Mouse (Mus musculus) hindbrain, embryonic 14.5 days (tissue): ENCODE results near the gene Esrrg. TPM values are rescaled to one million over a fixed set of nuclear protein-coding genes. Genes with fewer than 3 reads are reported as not detected.

Experiments used
- ATAC-seq: fragments of 200-750 bp; cut with Nextera tagmentation; 2 replicates; pipeline ENCODE4 v1.8.0; 2017; ENCODE audit warnings: moderate number of reproducible peaks, mild to moderate bottlenecking, moderate TSS enrichment, moderate library complexity; ENCODE audit not compliant: low FRiP score
- DNase-seq: peaks from one replicate; pipeline ENCODE4 v3.0.0-alpha.2; 2015; ENCODE audit warnings: low spot score
- H3K27ac ChIP-seq: fragments of 300-500 bp; sonication (generic); 2 replicates; pipeline ENCODE4 v1.5.1; 2014; ENCODE audit warnings: mild to moderate bottlenecking, moderate library complexity
- H3K27me3 ChIP-seq: fragments of 300-500 bp; sonication (generic); 2 replicates; pipeline ENCODE4 v1.6.1; 2014; ENCODE audit warnings: mild to moderate bottlenecking, low read length, mixed read lengths; ENCODE audit not compliant: control insufficient read depth, insufficient read depth
- H3K36me3 ChIP-seq: fragments of 300-500 bp; sonication (generic); replicated peaks from 2 replicates; pipeline ENCODE4 v1.6.1; 2014; ENCODE audit not compliant: control insufficient read depth, insufficient read depth
- H3K4me1 ChIP-seq: fragments of 300-500 bp; sonication (generic); replicated peaks from 2 replicates; pipeline ENCODE4 v1.6.1; 2014; ENCODE audit warnings: antibody characterized with exemption, low read length, mixed read lengths; ENCODE audit not compliant: control insufficient read depth, insufficient read depth
- H3K4me2 ChIP-seq: fragments of 300-500 bp; sonication (generic); replicated peaks from 2 replicates; pipeline ENCODE4 v1.6.1; 2014; ENCODE audit warnings: mild to moderate bottlenecking, moderate library complexity
- H3K4me3 ChIP-seq: fragments of 300-500 bp; sonication (generic); replicated peaks from 2 replicates; pipeline ENCODE4 v1.5.1; 2014; ENCODE audit warnings: mild to moderate bottlenecking, low read length
- H3K9ac ChIP-seq: fragments of 300-500 bp; sonication (generic); 2 replicates; pipeline ENCODE4 v1.6.1; 2014
- H3K9me3 ChIP-seq: fragments of 300-500 bp; sonication (generic); 2 replicates; pipeline ENCODE4 v1.6.1; 2016; ENCODE audit warnings: low read length; ENCODE audit not compliant: control insufficient read depth
- WGBS: fragments of 180-500 bp; shearing (Covaris S2); extraction: QIAGEN DNeasy Blood & Tissue Kit; methylation state at CpG from one replicate; pipeline ENCODE4 v1.1.7; 2014; 5-methylcytosine and 5-hydroxymethylcytosine counted together
- polyA plus RNA-seq: library from polyadenylated mRNA; unstranded; fragments of >200 nt; fragmentation: Nextera tagmentation; extraction: Ambion mirVana; gene quantifications from 2 replicates; pipeline ENCODE4 v1.2.1, GENCODE M21; 2014

Esrrg gene
- polyA plus RNA-seq, 1 experiment from 2014 or later, result 46.8 TPM

DNA sequence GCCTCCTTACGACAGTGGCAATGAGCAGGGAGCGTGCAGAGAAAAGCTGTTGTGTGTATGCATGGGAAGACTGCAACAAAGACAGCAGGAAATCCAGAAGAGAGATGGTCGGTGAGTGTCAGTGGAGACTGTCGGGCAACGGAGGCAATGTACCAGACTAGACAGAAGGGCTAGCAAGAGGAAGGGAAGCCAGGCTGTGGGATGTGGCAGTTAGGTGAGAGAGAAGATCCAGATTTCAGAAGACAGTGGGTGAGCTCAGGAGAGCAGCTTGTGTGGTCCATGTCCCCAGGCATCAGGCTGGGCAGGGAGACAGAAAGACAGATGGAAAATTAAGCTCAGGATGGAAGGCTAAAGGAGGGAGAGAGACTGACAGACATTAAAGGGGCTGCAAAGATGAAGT lies 574.4 kb downstream of the Esrrg start:
- Histone ChIP-seq H3K4me3 (no peak overlapping the region), H3K9ac (no peak overlapping the region), H3K4me1 (peaks cover 28% of the 10 kb centered on the region), H3K9me3 (no peaks in the 10 kb centered on the region), H3K4me2 (no peak overlapping the region), H3K27me3 (peaks cover 7% of the 10 kb centered on the region; the same call in 1 of the 2 replicates), H3K36me3 (no peaks in the 10 kb centered on the region), H3K27ac (no peak overlapping the region)
- DNase-seq (no peak), ATAC-seq (no peak)
- WGBS, result 82% methylated on average over 5 of the region's 5 CpGs

DNA sequence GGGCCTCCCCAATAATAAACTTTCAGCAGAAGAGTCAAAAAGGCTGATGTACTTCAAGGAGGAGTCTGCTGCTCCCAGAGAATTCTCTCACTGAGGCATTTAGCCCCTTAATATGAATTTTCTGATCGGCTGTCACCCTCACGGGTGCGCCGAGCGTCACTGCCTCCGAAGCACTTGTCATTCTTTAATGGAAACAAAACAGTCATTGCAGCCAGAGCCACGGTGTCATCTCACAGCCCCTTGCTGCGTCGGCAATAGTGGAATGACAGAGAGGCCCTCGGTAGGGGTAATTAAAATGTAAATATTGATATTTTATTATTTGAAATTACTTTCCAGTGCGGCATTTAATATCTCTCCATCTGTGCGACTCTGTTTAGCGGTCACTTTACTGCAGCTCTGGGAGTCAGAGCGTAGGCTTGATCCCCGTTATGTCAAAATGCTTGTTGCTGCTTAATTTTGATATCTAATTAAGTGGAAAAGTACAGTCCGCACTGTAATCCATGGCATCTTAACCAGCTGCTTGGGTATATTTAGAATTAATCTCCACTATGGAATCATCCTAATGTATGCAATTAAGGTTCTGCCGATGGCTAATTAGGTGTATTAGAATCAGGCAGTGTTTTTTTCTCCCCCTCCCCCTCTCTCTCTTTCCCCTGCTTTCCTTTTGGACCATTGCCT lies 578.0 kb downstream of the Esrrg start:
- Histone ChIP-seq H3K4me3 (no peak overlapping the region), H3K27me3 (peaks cover 7% of the 10 kb centered on the region; the same call in 1 of the 2 replicates), H3K36me3 (no peaks in the 10 kb centered on the region), H3K4me1 (peaks cover 28% of the 10 kb centered on the region), H3K9me3 (no peaks in the 10 kb centered on the region), H3K27ac (no peak overlapping the region), H3K9ac (no peak overlapping the region), H3K4me2 (peak overlapping the region; percentile 33)
- WGBS, result 27% methylated on average over 17 of the region's 17 CpGs
- DNase-seq (peak; percentile 33), ATAC-seq (0 out of 2 replicates have a peak, but pooled peaks have one; percentile 43)

DNA sequence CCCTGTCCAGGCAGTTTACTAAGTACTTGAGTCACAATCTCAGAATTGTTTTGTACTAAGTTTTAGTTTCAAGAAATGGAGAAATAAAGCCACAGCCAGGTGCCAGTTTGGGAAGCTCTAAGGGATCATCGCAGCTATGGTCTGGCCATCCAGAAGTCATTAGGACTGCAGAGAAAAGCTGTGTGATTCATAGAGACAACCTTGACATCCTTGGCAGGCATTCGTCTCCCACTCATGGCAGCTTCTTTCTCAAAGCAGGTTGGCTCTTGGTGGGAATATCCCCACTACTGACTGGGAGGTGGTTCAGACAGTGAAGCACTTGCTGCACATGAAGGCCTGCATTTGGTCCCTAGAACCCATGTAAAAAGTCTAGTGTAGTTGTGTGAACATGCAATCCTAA lies 584.4 kb downstream of the Esrrg start:
- DNase-seq, result no peak
- Histone ChIP-seq H3K9ac (no peak overlapping the region), H3K4me3 (no peak overlapping the region), H3K4me2 (no peak overlapping the region), H3K36me3 (no peaks in the 10 kb centered on the region), H3K27me3 (no peaks in the 10 kb centered on the region), H3K4me1 (no peaks in the 10 kb centered on the region), H3K9me3 (no peaks in the 10 kb centered on the region), H3K27ac (no peak overlapping the region)
- WGBS, result 89% methylated on average over 2 of the region's 2 CpGs
- ATAC-seq, result no peak

DNA sequence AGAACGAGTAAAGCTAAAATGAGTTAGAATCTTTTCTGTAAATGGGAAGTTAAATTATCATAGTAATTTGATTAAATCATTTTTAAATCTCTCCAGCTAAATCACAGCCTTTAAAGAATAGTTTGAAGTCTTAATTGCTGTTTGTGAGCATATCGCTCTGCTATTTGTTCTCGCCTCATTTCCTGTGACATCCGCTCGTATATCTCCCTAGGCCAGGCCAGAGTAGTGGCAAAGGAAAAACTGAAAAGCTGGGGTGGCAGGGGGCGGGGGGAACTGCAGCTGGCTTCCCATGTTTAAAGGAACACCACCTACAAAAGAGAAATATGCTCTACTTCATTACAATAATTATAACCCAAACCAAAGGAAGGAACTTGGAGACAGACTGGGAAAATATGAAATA lies 598.8 kb downstream of the Esrrg start:
- Histone ChIP-seq H3K27ac (no peak overlapping the region), H3K9ac (no peak overlapping the region), H3K36me3 (no peaks in the 10 kb centered on the region), H3K4me3 (no peak overlapping the region), H3K4me2 (no peak overlapping the region), H3K4me1 (no peaks in the 10 kb centered on the region), H3K9me3 (no peaks in the 10 kb centered on the region), H3K27me3 (no peaks in the 10 kb centered on the region)
- WGBS, result 63% methylated on average over 6 of the region's 6 CpGs
- DNase-seq (no peak), ATAC-seq (no peak)

DNA sequence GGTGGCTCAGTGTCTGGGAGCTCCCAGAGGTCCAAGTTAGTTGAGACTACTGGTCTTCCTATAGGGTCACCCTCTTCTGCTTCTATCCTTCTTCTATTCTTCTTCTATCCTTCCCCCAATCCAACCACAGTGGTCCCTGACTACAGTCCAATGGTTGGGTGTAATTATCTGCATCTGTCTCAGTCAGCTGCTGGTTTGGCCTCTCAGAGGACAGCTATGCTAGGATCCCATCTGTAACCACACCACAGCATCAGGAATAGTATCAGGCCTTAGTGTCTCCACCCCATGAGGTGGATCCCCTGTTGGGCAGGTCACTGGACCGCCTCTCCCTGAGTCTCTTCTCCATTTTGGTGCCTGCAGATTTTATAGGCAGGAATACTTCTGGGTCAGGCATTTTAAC lies 600.4 kb downstream of the Esrrg start:
- no peak overlapping the region for H3K9ac ChIP-seq
- no peaks in the 10 kb centered on the region for H3K4me1 ChIP-seq
- H3K27ac ChIP-seq, result no peak overlapping the region
- no peak for DNase-seq
- no peaks in the 10 kb centered on the region for H3K9me3 ChIP-seq
- no peak for ATAC-seq
- H3K27me3 ChIP-seq, result no peaks in the 10 kb centered on the region
- no peak overlapping the region for H3K4me3 ChIP-seq
- H3K36me3 ChIP-seq, result no peaks in the 10 kb centered on the region
- H3K4me2 ChIP-seq, result no peak overlapping the region
- 68% methylated on average over 1 of the region's 1 CpGs for WGBS

DNA sequence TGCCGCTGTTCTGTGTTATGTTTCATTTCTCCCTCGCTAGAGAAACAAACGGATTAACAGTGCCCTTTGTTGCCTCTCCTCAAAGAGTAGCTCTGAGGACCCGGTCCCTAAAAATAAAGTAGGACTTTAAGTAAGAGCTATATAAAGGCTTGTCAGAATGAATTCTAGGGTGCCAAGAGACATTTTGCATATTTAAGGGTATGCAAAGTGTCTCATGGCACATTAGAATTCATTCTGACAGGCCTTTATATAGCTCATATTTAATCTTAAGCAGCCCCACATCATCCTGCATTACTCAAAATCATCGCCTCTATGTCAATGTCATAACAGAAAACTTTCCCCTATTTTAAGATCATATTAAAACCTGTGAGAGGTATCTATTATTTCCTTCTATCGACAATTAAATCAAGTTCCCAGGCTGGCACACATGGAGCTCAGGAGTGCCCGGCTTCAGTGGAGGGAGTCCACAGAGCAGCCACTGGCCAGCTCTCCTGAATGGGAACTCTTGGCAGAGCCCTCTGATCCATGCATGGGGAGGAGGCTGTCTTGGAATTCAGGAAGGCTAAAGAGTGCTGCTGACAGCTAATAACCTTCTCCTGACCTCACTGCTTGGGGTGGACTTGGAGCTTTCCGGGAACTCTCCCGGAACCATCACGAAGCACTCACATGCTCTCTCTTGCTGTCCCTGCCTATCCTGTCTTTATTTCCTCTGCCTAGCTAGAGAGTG lies 606.5 kb downstream of the Esrrg start:
- H3K9ac ChIP-seq, result no peak overlapping the region
- no peaks in the 10 kb centered on the region for H3K27me3 ChIP-seq
- 58% methylated on average over 10 of the region's 10 CpGs for WGBS
- no peaks in the 10 kb centered on the region for H3K4me1 ChIP-seq
- no peak overlapping the region for H3K4me2 ChIP-seq
- H3K4me3 ChIP-seq, result no peak overlapping the region
- ATAC-seq (no peak), DNase-seq (no peak)
- no peaks in the 10 kb centered on the region for H3K36me3 ChIP-seq
- H3K9me3 ChIP-seq, result no peaks in the 10 kb centered on the region
- no peak overlapping the region for H3K27ac ChIP-seq

DNA sequence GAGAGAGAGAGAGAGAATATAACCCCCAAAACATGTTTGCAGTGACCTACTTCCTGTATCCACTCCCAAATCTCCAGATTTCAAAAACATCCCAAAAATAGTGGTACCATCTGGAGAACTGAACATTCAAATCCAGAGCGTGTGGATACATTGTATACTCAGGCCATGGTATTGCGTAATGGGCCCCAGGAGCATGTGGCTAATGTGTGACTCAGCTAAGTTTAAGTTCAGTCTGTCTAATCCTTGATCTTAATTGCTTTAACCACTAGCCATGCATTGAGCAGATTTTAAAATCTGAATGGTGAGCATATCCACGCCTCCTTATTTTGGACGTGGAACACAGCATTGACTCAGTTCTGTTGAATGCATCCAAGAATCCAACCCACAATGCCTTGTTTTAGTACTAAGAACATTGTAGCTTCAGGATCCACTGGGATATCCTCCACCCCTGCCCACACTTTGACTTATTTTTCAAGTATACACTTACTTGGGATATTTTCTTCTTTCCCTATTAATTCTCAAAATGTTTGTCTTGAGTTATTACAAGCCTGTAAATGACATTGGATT lies 612.7 kb downstream of the Esrrg start:
- ATAC-seq (no peak), DNase-seq (no peak)
- Histone ChIP-seq H3K4me2 (no peak overlapping the region), H3K4me3 (no peak overlapping the region), H3K27me3 (no peaks in the 10 kb centered on the region), H3K36me3 (no peaks in the 10 kb centered on the region), H3K27ac (no peak overlapping the region), H3K9me3 (no peaks in the 10 kb centered on the region), H3K4me1 (no peaks in the 10 kb centered on the region), H3K9ac (no peak overlapping the region)
- 86% methylated on average over 4 of the region's 4 CpGs for WGBS

DNA sequence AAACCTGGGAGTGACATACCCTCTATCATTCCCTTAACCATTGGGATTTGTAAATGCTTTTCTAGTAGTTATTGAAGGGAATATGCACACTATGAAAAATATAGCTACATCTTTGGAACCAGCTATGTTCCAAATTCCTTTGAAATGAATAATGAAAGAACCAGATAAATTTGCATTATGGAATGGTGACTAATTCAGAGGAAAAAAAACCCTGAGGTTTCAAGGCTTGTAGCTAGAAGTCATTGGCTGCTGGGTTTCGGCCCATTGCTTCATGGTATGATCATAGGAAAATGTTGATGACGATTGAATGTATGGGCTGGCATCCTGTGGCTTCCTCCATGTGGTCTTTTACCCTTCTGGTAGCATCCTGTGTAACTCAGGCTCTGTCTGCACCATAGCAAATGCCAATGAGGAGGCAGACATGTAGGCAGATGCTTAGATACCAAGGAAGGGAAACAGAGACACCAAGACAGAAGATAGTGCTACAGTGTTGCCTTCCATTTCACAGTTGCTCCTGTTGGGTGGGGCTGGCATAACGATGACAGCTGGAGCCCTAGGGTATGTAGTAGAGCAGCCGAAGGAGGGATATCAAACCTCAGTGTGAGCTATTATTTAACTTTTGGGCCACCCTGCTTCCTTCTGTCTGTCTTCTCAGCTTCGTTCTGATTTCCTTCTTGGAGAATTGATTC lies 624.6 kb downstream of the Esrrg start:
- Histone ChIP-seq H3K36me3 (no peaks in the 10 kb centered on the region), H3K9me3 (no peaks in the 10 kb centered on the region), H3K4me3 (no peak overlapping the region), H3K4me2 (no peak overlapping the region), H3K4me1 (no peaks in the 10 kb centered on the region), H3K27ac (no peak overlapping the region), H3K27me3 (no peaks in the 10 kb centered on the region), H3K9ac (no peak overlapping the region)
- no peak for ATAC-seq
- WGBS, result 92% methylated on average over 5 of the region's 5 CpGs
- no peak for DNase-seq

DNA sequence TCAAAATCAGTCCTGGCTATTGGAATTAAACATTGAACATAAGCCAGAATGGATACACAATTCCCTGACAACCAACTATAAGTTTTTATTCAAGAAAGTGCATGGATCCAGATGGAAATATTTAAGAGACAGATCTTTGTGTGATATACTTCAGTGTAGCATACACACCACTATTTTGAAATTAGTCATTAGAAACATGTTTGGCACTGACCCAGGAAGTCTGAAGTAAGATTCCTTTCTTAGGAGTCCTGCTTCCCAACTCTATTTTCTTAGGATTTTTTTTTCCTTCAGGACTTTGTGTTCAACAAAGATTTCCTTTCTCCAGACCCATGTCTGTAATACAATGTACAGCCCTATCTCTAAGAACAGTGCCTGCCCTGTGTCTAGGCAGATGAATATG lies 630.0 kb downstream of the Esrrg start:
- H3K27me3 ChIP-seq, result no peaks in the 10 kb centered on the region
- no peak overlapping the region for H3K27ac ChIP-seq
- no peaks in the 10 kb centered on the region; the same call in 1 of the 2 replicates for H3K4me1 ChIP-seq
- no peaks in the 10 kb centered on the region for H3K9me3 ChIP-seq
- H3K4me2 ChIP-seq, result no peak overlapping the region
- no peak overlapping the region for H3K4me3 ChIP-seq
- ATAC-seq (no peak), DNase-seq (no peak)
- no peaks in the 10 kb centered on the region for H3K36me3 ChIP-seq
- no peak overlapping the region for H3K9ac ChIP-seq
